Mouse (Mus musculus) erythroblast, adult 5-6 weeks (primary cell): ENCODE results near the gene Thap3. TPM values are rescaled to one million over a fixed set of nuclear protein-coding genes. Genes with fewer than 3 reads are reported as not detected.
"Not testable (repeated sequence)": the region's sequence is repeated elsewhere in the genome, so short reads cannot be mapped to it uniquely, and the experiment has no call there.

ENCODE experiments used
- ATAC-seq: replicated peaks from 2 replicates; pipeline ENCODE4 v1.8.0; 2016; ENCODE audit warnings: moderate number of reproducible peaks, mild to moderate bottlenecking, moderate TSS enrichment, inconsistent platforms; ENCODE audit not compliant: poor library complexity, low FRiP score, severe bottlenecking
- total RNA-seq, 2 experiments: library from RNA; stranded (forward) in 1 of 2; stranded (reverse) in 1 of 2; fragments of 150-400 nt in 1 of 2; fragments of 200-764, 138-1000 nt in 1 of 2; gene quantifications; 2 replicates each; pipeline versions ENCODE4 v1.2.3 to v1.2.4; 2015 to 2017; ENCODE audit warnings: low replicate concordance in 2 of 2

Gene Thap3
- total RNA-seq (2015; ENCODE audit: low replicate concordance) (0.58 and 2.1 TPM in 2 replicates), total RNA-seq (2017; ENCODE audit: low replicate concordance) (0.84 TPM in 1 of 2 replicates, not detected in the other)

DNA sequence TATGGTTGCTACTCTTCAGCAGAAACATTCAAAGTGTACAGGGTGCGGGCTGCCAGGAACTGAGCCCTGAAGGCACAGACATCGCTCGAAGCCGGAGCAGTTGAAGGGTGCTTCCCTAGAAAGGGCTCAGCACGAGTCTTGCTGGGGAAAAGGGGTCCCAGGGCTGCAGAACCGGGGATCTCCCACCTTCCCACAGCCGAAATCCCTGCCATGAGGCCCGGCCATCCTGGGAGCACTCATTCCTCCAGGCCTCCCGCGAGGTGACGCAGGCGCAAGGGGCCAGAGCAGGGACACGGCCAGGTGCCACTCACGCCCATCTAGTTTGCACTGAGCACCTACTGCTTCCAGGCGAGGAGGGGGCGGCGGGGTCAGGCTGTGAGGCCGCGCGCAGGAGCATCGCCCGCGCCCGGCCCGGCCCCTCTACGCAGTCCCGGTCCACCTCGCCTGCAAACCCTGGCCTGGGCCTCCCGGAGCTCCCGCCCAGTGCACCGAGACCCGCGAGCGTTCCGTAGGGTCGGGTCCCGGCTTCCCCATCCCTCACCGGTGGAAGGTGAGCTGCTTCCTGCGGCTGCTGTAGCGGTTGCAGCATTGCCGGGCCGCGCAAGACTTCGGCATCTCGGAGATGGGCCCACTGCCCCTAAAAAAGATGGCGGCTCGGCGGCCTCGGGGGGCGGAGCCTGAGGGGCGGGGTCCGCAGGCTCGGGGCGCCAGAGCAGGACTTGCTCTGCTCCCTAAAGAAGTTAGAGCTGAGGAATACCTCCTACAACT lies at the start of gene Thap3:
Thap3 (minus strand) TSS at position 656 of the 768 bp plus-strand sequence.
- ATAC-seq: peak; percentile 32; the same call in 1 of the 2 replicates

DNA sequence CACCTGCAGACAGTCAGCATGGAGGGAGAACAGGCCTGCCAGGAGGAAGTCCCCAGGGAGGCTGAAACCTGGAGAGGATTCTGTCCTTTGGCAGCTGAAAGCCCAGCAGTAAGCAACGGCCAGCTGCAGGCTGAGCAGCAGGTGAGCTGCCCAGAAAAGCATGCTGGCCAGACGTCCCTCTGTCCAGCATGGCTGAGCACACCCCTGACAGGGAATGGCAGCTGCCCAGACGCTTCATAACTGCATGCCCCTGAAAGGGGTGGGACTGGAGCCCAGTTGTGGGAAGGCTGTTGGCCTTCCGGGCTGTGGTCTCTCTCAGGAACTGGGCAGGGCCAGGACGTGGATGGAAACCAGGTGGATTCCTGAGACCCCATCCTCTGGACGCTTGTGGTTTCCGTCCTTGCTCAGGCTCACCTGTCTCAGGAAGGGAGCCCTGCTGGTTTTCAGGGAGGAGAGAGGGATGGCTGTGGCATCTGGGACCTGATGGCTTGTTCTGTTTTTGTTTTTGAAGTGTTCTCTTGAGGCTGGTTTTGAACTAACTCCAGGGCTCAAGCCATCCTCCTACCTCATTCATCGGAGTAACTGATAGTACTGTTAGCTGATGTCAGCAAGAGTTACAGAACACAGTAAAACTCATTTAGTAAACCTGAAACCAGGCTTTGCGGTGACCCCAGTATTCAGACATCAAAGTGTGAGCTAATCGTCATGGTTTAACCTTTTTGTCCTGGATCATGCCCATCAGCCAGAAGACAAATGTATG lies 49.6 kb upstream of the Thap3 start, which contains the start of gene Tas1r1:
Tas1r1 (minus strand) TSS at position 344 of the 760 bp plus-strand sequence.
- no peak for ATAC-seq

DNA sequence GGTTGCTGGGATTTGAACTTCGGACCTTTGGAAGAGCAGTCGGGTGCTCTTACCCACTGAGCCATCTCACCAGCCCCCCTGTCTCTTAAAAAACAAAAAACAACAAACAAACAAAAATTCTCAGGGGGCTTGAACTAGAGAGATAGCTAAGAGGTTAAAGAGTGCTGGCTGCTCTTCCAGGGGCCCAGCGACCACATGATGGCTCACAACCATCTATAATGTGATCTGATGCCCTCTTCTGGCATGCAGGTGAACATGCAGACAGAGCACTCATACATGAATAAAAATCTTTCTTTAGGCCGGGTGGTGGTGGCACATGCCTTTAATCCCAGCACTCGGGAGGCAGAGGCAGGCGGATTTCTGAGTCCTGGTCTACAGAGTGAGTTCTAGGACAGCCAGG lies 47.7 kb upstream of the Thap3 start:
- not testable (repeated sequence) for ATAC-seq

DNA sequence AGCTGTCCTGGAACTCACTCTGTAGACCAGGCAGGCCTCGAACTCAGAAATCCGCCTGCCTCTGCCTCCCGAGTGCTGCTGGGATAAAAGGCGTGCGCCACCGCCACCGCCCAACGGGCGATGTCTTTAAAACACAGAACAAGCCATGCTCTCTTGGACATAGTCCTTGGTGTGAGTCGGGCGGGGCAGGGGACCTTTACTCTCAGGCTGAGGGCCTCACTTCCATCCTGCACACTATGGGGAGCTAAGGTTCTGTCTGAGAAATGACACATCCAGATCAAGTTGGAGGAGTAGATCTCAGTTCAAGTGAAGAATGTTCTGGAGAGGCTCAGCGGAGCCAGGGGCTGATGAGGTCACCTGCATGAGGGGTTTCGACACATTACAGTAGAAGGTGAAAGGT lies 44.1 kb upstream of the Thap3 start:
- ATAC-seq: no peak

DNA sequence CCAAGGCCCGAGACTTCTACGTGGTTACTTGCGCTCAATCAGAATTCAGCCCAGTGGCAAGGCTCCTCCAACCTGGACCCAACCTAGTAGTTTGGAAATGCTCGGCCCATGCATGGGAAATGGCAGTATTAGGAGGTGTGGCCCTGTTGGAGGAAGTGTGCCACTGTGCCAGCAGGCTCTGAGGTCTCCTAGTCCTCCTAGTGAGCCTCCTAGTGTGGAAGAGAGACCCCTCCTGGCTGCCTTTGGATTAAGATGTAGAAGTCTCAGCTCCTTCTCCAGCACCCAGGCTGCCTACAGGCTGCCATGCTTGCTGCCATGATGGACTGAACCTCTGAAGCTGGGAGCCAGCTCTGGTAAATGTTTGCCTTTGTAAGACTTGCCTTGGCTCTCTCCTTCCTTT lies 41.2 kb upstream of the Thap3 start:
- ATAC-seq: no peak

DNA sequence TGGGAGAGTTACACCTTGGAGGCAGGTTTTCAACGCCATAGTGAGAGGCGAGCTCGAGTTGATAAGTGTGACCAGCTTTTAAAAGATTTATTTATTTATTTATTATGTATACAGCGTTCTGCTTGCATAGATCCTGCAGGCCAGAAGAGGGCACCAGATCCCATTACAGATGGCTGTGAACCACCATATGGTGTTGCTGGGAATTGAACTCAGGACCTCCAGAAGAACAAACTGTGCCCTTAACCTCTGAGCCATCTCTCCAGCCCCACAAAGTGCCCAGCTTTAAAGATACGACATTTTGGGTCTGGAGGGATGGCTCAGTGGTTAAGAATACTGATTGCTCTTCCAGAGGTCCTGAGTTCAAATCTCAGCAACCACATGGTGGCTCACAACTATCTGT lies 40.3 kb upstream of the Thap3 start:
- no peak for ATAC-seq

DNA sequence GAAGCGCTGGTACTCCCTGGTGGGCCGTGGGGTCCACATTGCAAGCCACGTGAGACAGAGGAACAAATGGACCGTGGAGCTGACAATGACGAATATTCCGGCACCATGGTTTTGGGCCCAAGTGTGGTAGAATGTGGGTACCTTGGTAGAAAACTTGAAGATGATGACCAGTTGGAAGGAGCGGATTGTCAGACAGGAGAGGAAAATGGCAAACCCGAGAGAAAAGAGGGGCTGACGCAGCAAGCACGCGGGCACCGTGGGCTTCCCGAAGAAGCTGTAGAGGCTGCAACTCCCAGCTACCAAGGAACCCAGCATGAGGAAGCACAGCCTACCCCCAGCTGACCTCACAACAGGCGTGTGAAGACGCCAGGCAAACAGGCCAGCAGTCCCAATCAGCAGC lies 39.7 kb upstream of the Thap3 start:
- no peak for ATAC-seq

DNA sequence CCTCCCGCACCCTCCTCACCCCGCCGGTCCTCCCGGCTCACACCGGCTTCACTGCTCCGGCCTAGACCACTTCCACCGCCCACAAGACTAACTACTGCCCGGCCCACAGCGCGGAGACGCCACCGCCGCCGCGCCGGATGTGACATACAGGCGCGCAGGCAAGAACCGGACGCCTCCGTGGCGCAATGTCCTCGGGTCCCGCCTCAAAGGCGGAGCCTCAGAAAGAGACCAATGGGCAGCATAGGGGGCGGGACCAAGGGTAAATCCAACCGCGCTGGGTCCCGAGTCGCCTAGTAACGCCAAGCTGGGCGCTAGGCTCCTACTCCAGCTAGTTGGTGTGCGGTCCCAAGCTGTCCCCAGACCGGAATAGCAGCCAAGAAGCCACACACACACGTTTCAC lies 38.7 kb upstream of the Thap3 start, which contains the start of gene Zbtb48:
Zbtb48 (minus strand) TSS at position 148 of the 400 bp plus-strand sequence.
- peak; percentile 93 for ATAC-seq

DNA sequence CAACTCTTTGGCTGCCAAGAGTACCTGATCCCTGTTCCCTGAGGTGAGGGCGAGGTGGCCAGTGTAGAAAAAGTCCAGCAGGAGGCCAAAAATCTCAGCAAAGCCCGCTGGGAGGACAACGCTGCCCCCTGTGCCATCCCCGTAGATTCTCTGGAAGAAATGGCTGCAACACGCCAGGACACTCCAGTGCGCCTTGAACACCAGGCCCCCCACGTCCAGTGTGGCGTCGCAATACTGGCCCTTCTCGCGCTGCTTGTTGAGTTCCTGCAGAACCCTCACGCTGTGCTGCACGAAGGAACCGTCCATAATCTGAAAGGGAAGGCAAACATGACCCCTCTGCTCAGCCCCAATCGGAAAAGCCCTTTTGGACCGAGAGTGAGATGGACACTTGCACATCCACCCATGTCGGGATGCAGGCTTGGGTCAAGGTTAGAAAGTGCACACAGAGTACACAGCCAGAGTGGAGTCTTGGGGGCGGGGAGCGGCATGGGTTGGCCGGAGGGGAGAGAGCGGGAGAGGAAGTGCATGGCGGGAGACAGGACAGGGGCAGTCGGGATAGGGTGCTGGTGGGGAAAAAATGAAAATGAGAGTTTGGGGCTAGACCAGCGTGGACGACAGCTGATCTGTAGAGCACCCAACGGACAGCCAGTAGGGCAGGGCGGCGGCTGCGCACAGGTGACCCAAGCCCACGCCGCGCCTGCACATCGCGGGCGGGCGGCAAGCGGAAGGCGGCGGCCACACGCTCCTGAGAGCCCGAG lies 38.1 kb upstream of the Thap3 start:
- ATAC-seq: no peak; the same call in none of the 2 replicates

DNA sequence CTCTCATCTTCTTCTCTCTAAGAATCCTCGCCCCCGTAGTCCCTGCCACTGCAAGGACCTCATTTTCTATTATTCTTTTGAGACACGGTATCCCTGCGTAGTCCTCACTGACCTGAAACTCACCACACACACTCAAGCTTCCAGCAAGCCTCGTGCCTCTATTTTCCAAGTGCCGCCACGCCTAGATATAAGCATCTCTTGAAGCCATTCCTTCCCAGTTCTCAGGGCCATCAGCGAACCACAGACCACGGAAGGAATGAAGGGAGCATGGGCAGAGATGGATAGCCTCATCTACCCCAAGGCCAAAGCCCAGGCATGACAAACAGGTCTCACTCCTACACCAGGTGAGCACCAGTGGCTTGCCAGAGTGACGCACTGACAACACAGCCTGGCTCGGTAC lies 35.7 kb upstream of the Thap3 start:
- no peak for ATAC-seq

DNA sequence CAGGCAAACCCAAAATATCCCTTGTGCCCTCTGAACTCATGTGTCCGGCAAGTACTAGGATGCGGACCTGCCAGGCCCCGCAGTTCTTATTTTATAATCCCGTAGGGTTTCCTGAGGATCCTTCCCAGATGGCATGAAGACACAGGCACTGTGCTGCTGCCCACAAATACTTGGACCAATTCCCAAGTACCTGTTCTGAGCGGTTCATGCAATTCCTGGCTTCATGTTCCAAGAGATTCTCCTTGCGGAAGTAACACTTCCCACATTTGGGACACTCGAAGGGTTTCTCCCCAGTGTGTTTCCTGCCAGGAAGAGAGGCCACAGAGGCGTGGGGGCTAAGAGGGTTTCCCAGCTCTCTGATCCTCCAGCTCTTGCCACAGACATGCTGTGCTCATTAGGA lies 33.7 kb upstream of the Thap3 start:
- ATAC-seq: no peak

DNA sequence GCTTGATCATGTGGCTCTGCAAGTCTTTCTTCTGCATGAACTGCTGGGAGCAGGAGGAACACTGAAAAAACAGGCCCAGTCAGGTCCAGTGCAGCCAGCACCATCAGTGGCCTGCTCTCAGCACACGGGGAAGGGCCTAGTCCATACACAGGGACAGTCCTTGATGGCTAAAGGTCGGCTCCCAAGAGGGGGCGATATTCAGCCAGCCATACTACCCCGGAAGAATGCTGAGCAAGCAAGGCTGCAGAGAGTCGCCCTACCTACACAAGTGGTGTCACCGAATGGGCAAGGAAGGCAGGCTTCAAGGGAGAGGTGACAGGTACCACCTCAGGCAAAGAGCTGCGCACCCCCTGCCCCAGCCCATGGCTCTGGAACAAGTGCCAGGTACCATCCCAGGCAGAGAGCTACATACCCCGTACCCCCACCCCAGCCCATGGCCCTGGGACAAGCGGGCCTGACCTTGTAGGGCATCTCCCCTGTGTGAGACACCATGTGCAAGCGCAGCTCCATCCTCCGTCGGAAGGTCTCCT lies 32.8 kb upstream of the Thap3 start:
- no peak for ATAC-seq

DNA sequence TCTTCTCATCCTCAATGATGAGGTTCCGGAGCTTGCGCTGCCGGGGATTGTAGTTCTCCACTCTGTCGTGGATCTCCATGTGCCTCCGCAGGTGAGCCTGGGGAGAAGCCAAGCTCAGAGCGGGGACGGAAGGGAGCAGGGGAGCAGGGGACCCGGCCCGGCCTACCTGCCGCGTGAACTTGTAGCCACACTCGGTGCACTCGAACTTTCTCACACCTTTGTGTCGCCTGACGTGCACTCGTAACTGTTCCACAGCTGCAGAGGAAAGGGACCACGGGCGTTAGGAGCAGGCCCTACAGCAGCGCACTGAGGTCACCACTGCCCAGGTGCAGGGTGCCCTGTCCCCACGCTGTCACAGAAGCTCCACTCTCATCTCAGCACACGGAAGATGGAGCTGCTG lies 31.2 kb upstream of the Thap3 start:
- ATAC-seq: no peak

DNA sequence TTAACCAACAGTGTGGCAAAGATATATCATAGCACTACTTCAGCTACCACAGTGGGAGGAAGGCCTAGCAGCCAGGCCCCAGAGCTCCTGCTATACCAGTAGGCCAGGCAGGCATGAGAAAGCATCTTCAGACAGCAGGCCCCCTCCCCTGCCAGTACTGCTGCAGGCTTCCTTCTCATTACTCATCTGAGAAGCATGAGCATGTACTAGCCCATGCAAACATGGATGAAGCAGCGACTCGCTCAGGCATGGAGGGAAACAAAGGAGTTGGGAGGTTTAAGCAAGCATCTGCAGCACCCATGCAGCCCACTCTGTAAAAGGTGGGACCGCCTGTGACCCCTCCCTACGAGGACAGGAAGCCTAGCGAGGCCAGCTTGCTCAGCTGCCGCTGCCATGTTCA lies 30.3 kb upstream of the Thap3 start:
- no peak for ATAC-seq

DNA sequence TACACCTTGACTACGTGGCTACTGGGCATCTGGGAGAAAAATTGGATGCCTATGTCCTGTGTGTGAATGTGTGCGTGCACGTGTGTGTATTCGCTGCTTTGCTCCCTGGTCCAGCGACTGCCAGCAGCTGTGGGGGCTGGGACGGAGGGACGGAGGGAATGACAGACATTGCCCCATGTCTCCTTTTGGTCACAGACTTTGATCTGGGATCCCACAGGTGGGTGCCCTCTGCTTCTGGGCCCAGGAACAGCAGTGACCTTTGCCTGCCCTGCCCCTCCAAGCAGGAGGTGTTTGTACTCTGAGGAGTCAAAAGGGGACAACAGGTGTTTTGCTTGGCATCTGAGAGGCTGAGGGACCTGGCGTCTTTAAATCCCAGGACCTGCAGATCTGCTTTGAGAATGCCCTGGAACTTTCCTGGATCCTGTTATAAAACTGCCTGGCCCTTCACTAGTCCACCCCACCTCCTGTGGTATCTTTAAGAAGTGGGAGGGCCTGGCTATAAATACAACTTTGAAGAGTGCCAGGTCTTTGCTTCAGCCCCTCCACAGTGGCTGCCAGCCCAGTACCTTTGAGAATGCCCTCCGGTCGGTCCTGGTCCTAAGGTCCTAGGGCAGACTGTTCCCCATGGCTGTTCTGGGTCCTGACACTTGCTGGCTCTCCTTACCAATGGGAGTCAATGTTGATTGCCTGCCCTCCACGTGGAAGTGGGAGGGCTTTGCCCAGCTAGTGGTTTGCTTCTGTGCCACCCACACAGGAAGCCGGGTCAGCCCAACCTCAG lies 24.4 kb upstream of the Thap3 start:
- ATAC-seq: no peak

DNA sequence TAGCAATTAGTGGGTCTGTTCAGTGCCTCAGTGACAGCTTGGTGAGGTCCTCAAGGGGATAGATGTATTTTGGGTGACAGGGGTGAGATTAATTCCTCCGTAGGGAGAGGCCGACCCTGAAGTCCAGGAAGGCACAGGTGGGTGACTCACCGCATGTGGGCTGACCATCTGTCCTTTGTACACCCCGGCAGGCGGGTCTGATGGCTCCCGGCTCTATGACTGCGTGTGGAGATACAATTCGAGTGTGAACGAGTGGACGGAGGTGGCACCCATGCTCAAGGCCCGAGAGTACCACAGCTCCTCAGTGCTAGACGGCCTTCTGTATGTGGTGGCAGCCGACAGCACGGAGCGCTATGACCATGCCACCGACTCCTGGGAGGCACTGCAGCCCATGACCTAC lies 23.3 kb upstream of the Thap3 start:
- no peak for ATAC-seq

DNA sequence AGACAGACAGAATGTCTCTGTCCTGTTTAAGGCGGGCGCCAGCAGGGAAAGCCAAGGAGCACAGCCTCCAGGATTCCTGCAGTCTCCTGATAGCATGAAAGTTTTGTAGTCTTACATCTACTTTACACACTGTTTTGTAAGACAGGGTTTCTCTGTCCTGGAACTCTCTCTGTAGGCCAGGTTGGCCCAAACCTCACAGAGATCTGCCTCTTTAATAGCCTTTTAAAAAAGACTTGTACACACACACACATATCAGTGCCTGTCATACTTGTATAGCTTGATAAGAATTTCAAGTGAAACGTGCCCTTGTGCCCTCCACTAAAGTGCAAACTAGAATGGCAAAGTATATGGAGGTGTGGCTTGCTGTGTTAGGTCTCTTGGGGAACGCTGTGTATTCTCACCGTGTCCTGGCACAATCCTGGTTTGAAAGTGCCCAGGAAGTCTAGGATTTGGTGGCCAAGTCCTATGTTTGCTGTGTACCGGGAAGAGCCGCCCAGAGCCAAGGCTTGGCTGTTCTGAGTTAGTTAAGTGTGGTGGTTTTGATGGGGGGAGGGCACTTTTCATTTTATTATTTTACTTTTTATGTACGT lies 22.5 kb upstream of the Thap3 start:
- ATAC-seq: no peak

DNA sequence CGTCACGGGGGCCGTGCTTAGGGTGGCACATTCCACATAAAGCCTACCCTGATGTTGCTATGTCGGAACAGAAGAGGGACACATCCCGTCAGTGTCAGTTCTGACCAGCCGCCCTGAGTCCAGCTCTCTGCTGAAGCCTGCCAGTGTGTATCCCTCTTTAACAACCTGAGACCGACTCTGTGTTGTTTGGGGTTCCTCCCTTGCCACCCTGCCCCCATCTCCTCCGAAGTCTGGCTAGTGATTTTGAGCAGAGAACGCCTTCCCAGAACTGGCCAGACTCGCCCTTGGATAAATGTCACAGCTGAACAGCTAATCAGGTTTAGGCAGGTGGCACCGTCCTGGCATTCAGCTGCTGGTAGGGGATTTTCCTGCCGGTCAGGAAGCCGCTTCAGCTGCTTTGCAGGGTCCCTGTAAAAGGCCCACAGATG lies 21.9 kb upstream of the Thap3 start:
- peak; percentile 31 for ATAC-seq
